Mouse (Mus musculus) limb, embryonic 14.5 days (tissue): ENCODE data around the gene Dctn3. TPM values are rescaled to one million over a fixed set of nuclear protein-coding genes. Genes with fewer than 3 reads are reported as not detected.

Experiments
- ATAC-seq: fragments of 200-750 bp; cut with Nextera tagmentation; 2 replicates; pipeline ENCODE4 v1.8.0; 2017; ENCODE audit warnings: low read depth, moderate number of reproducible peaks, moderate TSS enrichment; ENCODE audit not compliant: low FRiP score
- DNase-seq: peaks from one replicate; pipeline ENCODE4 v3.0.0-alpha.2; 2015; ENCODE audit warnings: low spot score
- H3K27ac ChIP-seq: fragments of 300-500 bp; sonication (generic); replicated peaks from 2 replicates; pipeline ENCODE4 v1.5.1; 2014; ENCODE audit warnings: low read depth, mild to moderate bottlenecking, low read length, moderate library complexity, mixed read lengths
- H3K27me3 ChIP-seq: fragments of 300-500 bp; sonication (generic); 2 replicates; pipeline ENCODE4 v1.6.1; 2014; ENCODE audit warnings: low read length, mixed read lengths; ENCODE audit not compliant: control insufficient read depth, insufficient read depth
- H3K36me3 ChIP-seq: fragments of 300-500 bp; sonication (generic); 2 replicates; pipeline ENCODE4 v1.6.1; 2014; ENCODE audit warnings: mild to moderate bottlenecking, low read length, moderate library complexity, mixed read lengths; ENCODE audit not compliant: control insufficient read depth, insufficient read depth
- H3K4me1 ChIP-seq: fragments of 300-500 bp; sonication (generic); 2 replicates; pipeline ENCODE4 v1.6.1; 2014; ENCODE audit warnings: antibody characterized with exemption, low read length, mixed read lengths; ENCODE audit not compliant: control insufficient read depth, insufficient read depth
- H3K4me2 ChIP-seq: fragments of 300-500 bp; sonication (generic); replicated peaks from 2 replicates; pipeline ENCODE4 v1.6.1; 2014; ENCODE audit warnings: low read depth, mild to moderate bottlenecking, low read length, moderate library complexity; ENCODE audit not compliant: severe bottlenecking
- H3K4me3 ChIP-seq: fragments of 300-500 bp; sonication (generic); replicated peaks from 2 replicates; pipeline ENCODE4 v1.5.1; 2014; ENCODE audit warnings: low read length
- H3K9ac ChIP-seq: fragments of 300-500 bp; sonication (generic); 2 replicates; pipeline ENCODE4 v1.6.1; 2014; ENCODE audit warnings: mild to moderate bottlenecking, low read depth, low read length, moderate library complexity; ENCODE audit not compliant: severe bottlenecking
- H3K9me3 ChIP-seq: fragments of 300-500 bp; sonication (generic); 2 replicates; pipeline ENCODE4 v1.6.1; 2016; ENCODE audit warnings: low read length; ENCODE audit not compliant: control insufficient read depth
- POLR2A ChIP-seq: fragments of 200-500 bp; IDR thresholded peaks from 2 replicates; pipeline ENCODE4 v1.8.0; 2012; ENCODE audit warnings: inconsistent platforms, mild to moderate bottlenecking, moderate library complexity, borderline replicate concordance; ENCODE audit not compliant: insufficient read depth, insufficient read length; ENCODE audit errors: extremely low read depth
- WGBS: fragments of 180-500 bp; shearing (Covaris S2); extraction: QIAGEN DNeasy Blood & Tissue Kit; methylation state at CpG from one replicate; pipeline ENCODE4 v1.1.7; 2014; 5-methylcytosine and 5-hydroxymethylcytosine counted together
- polyA plus RNA-seq, 2 experiments: library from polyadenylated mRNA; depleted of rRNA in 1 of 2; stranded (reverse) in 1 of 2; unstranded in 1 of 2; fragments of >200 nt; fragmentation: Nextera tagmentation in 1 of 2; extraction: Ambion mirVana in 1 of 2; gene quantifications; 2 replicates each; pipeline versions ENCODE4 v1.2.1 to v1.2.3; 2012 to 2014

Dctn3 gene
- polyA plus RNA-seq, 2 experiments, result 70.1 to 99.1 TPM

DNA sequence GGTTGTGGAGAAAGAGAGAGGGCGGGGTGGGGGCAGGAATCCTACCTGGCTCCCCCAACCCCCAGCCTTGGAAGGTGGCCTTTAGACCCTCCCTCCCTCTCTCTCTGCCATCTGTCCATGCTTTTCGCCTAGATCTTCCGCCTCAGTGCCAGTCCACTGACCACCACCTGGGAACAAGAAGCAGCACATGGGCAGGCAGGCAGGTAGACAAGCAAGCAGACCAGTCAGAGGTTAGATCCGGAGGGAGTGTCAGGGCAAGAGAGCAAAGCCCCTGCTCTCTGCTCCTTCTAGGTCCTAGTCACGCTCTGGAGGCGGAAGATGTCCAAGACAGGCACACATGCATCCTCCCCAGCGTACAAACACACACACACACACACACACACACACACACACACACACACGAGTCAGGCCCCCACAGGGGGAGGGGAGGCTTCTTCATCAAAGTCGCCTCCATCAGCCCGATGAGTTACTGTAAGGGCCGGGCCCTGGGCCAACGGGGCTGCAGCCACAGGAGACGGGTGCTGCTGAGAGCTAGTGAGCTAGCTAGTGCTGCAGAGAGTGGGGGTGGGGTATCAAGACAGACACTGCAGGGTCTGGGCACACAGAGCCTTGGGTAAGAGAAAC lies 45.9 kb downstream of the Dctn3 start:
- ATAC-seq (no peak), DNase-seq (no peak)
- Histone ChIP-seq H3K9ac (no peak overlapping the region), H3K4me3 (no peak overlapping the region), H3K4me1 (peaks cover 16% of the 10 kb centered on the region), H3K9me3 (no peaks in the 10 kb centered on the region), H3K4me2 (no peak overlapping the region), H3K27me3 (peaks cover 45% of the 10 kb centered on the region), H3K36me3 (no peaks in the 10 kb centered on the region), H3K27ac (no peak overlapping the region)
- no peak for TF ChIP-seq POLR2A
- WGBS, result 41% methylated on average over 12 of the region's 13 CpGs

DNA sequence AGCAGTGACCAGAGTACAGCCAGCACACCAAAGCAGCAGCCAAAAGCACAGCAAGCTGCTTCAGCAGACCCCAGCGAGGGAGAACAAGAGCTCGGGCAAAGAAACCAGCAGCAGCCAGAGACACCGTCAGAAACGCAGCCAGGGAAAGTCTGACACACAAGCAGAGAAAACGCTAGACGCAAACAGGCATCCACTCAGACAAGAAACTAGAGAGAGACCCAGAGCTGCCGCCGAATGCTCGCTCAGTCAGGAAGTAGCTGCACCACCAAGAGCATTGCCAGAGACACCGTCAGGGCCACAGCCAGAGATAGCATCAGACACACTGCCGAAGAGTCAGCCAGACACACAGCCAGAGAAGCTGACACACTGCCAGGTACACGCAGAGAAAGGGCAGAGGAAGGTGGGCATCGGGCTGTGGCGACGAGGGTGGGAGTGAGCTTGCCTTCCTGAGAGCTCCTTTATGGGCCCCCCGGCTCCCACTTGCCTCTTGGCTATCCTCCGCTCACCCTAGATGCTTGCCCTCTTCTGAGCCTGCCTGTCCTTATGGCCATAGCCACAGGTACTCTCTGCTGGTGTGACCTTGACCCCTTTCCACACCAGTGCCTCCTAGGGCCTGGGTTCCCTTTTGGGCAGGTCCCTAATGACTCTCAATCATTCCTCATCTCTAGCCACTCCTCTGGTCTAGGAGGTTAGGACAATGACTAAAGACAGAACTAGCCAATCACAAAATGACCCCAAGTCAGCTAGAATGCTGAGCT lies 46.5 kb downstream of the Dctn3 start:
- DNase-seq (no peak), ATAC-seq (no peak)
- no peak for TF ChIP-seq POLR2A
- Histone ChIP-seq H3K9me3 (no peaks in the 10 kb centered on the region), H3K4me2 (no peak overlapping the region), H3K36me3 (no peaks in the 10 kb centered on the region), H3K4me3 (no peak overlapping the region), H3K27me3 (peaks cover 44% of the 10 kb centered on the region), H3K27ac (no peak overlapping the region), H3K4me1 (peaks cover 22% of the 10 kb centered on the region), H3K9ac (no peak overlapping the region)
- 50% methylated on average over 17 of the region's 17 CpGs for WGBS

DNA sequence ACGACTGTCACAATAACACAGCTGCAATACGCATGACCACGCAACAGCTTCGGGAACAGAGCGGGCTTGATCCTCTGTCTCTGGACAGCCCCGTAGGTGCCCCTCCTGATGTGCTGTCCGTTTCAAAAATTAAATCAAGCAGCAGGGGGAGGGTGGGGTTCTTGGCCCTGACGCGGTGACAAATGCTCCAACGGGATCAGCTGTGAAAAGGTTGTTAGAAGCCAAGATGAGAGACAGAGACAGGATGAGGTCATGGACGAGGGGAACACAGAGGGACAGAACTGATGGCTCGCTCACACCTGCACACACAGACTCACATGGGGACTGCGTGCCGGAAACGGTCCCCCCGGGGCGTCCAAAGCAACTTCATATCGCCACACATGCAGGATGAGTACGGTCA lies 49.8 kb downstream of the Dctn3 start:
- Histone ChIP-seq H3K36me3 (no peaks in the 10 kb centered on the region), H3K9me3 (no peaks in the 10 kb centered on the region), H3K9ac (no peak overlapping the region), H3K4me3 (no peak overlapping the region), H3K4me1 (peaks cover 18% of the 10 kb centered on the region), H3K4me2 (no peak overlapping the region), H3K27ac (no peak overlapping the region), H3K27me3 (peaks cover 47% of the 10 kb centered on the region)
- no peak for ATAC-seq
- WGBS, result 65% methylated on average over 19 of the region's 19 CpGs
- no peak for TF ChIP-seq POLR2A
- DNase-seq, result no peak

DNA sequence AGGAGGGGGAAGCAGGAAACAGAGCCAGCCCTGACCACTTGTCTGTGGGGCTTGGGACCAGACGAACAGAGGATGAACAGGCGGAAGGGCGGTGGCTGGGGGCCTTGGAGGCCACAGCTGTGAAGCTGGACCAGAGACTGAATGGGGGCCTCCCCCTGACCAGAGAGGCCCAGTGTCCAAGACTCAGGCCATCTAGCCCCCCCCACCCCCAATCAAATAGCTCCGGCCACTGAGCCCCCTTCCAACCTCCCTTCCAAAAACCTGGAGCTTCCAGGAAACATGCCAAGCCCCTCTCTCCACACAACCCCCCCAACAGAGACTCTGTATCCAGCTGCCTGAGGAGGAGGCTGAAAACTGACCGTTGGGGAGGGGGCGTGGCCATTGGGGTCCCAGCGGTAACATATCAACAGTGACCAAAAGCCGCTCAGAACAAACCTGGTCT lies 50.4 kb downstream of the Dctn3 start:
- H3K4me2 ChIP-seq, result no peak overlapping the region
- H3K4me3 ChIP-seq, result no peak overlapping the region
- WGBS, result 24% methylated on average over 8 of the region's 8 CpGs
- no peaks in the 10 kb centered on the region for H3K36me3 ChIP-seq
- DNase-seq, result no peak
- H3K9ac ChIP-seq, result no peak overlapping the region
- H3K9me3 ChIP-seq, result no peaks in the 10 kb centered on the region
- peak; percentile 32 for ATAC-seq
- peaks cover 18% of the 10 kb centered on the region for H3K4me1 ChIP-seq
- no peak for TF ChIP-seq POLR2A
- peaks cover 53% of the 10 kb centered on the region for H3K27me3 ChIP-seq
- no peak overlapping the region for H3K27ac ChIP-seq

GRCm38 (mm10) chr4:41671963-41672480 lies 50.9 kb downstream of the Dctn3 start:
- ATAC-seq (peak; percentile 59), DNase-seq (no peak)
- H3K4me3 ChIP-seq, result no peak overlapping the region
- H3K9ac ChIP-seq, result no peak overlapping the region
- peaks cover 14% of the 10 kb centered on the region for H3K4me1 ChIP-seq
- H3K4me2 ChIP-seq, result no peak overlapping the region
- H3K36me3 ChIP-seq, result no peaks in the 10 kb centered on the region
- WGBS, result 8% methylated on average over 8 of the region's 8 CpGs
- TF ChIP-seq POLR2A, result no peak
- H3K9me3 ChIP-seq, result no peaks in the 10 kb centered on the region
- peaks cover 57% of the 10 kb centered on the region for H3K27me3 ChIP-seq
- no peak overlapping the region for H3K27ac ChIP-seq
